Mouse (Mus musculus) thymus, postnatal 36 days (tissue): ENCODE measurements around the gene Smoc1.

Source experiments
- DNase-seq, 2 experiments: peaks; one replicate each; pipeline ENCODE4 v3.0.0; 2022; ENCODE audit warnings: mixed read lengths in 2 of 2

Smoc1 gene

DNA sequence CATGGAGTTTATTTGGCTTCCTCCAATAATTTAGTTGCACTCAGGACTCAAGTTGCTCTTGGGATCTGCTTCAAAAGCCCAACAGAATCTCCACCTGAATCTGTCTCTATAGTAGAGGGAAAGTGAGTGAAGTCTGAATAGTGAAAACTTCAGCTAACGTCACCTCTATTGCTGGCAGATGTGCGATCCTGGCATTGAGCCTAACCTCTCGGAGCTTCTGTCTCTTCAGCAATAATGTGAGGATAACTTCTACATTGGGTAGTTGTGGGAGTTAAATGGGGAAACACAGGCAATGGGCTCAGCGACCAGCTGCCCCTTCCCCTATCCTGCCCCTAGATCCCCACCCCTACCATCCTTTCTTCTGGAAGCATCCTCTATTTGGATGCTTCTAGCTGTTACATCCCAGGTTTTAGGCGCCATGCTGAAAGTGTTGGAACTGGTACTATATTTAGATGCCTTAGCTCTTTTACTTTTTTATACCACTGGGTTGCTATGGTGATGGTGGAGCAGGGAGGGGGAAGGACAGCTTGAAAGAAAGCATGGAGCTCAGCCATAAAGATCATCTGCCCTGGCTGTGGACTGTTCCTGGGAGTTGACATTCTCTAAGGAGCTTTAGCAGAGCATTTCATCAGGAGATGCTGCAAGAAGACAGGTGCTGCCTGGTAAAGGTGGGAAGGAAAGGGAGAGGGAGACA, 201.3 kb downstream of the Smoc1 start:
- DNase-seq: no peak

DNA sequence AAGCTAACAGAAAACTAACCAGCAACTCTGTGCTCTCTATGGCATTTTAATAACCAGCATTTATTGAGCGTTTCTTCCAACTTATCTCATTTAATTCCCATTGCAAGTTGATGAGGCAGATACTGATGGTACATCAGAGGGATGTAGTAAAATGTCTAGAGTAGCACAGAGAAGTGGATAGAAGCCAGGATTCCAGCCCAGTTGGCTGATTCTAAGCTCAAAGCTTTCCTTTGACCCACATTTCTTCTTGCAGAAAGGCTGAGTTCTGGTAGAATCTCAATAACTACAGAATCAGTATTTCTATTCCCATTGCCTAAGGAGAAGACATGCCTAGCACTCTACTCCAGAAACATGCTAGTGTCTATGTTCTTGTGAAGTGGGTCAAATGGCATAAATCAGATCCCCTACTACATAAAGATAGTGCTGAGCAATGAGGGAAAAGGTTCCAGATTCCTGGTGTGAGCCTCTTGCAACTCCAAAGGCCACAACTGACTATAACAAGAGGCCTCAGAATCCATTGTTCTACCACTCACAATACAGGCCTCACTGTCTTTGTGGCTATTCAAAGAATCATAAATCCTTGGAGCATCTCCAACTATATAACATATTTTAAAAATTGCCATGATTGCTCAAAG, 207.3 kb downstream of the Smoc1 start:
- DNase-seq: no peak

DNA sequence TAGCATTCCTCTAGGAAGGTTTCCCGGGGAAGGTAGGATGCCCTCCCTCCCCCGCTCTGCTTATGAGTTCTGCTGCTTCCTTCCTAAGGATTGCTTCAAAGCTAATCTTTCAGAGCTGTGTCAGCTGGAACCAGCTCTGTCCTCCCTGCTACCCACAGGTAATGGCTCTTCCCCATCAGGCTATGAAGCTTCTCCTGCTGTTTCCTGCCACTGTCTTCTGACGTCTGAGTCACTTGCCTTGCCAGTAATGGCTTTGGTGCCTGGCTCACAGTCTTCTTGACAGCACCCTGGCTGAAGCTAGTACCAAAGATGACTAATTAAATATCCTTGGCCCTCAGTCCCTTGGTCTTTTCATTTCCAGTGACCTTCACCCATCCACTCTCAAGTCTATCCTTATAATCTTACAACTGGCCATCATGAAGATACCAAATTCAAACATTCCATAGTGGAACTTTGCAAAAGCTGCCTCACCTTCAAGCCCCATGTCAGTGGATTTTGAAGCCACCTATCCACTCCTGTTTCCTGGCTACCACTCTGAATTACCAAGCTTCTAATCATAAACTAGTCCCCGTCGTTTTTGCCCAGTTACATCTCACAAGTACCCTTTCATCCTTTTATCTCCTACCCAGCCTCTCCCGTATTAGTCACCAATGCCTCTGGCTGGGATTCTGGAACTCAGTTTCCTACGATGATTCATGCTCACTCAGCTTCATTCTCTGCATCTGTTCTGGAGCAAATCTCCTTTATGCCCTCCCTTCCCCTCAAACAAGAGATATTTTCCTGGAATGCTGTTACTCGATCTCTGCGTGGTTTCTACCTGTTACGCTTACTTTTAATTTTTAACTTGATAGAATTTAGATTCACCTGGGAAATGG, 209.1 kb downstream of the Smoc1 start:
- DNase-seq: no peak
